Mouse (Mus musculus) liver, postnatal 0 days (tissue): ENCODE data around the gene Col6a5. TPM values are rescaled to one million over a fixed set of nuclear protein-coding genes. Genes with fewer than 3 reads are reported as not detected.

Experiments used
- ATAC-seq: fragments of 200-750 bp; cut with Nextera tagmentation; 2 replicates; pipeline ENCODE4 v1.8.0; 2017; ENCODE audit warnings: mild to moderate bottlenecking, moderate library complexity
- DNase-seq: peaks from one replicate; pipeline ENCODE4 v3.0.0-alpha.2; 2016
- H3K27ac ChIP-seq: fragments of 300-500 bp; sonication (generic); 2 replicates; pipeline ENCODE4 v1.5.1; 2014; ENCODE audit warnings: antibody characterized with exemption, moderate library complexity, mild to moderate bottlenecking, low read depth
- H3K27me3 ChIP-seq: fragments of 300-500 bp; sonication (generic); 2 replicates; pipeline ENCODE4 v1.6.1; 2014; ENCODE audit warnings: low read length, control low read depth, mixed read lengths; ENCODE audit not compliant: insufficient read depth
- H3K36me3 ChIP-seq: fragments of 300-500 bp; sonication (generic); replicated peaks from 2 replicates; pipeline ENCODE4 v1.6.1; 2014; ENCODE audit warnings: mild to moderate bottlenecking, control low read depth, low read length, moderate library complexity, mixed read lengths; ENCODE audit not compliant: insufficient read depth
- H3K4me1 ChIP-seq: fragments of 300-500 bp; sonication (generic); 2 replicates; pipeline ENCODE4 v1.6.1; 2014; ENCODE audit warnings: antibody characterized with exemption, mild to moderate bottlenecking, control low read depth; ENCODE audit not compliant: insufficient read depth
- H3K4me2 ChIP-seq: fragments of 300-500 bp; sonication (generic); 2 replicates; pipeline ENCODE4 v1.6.1; 2014; ENCODE audit warnings: low read depth, mild to moderate bottlenecking, low read length, moderate library complexity, mixed read lengths
- H3K4me3 ChIP-seq: fragments of 300-500 bp; sonication (generic); 2 replicates; pipeline ENCODE4 v1.5.1; 2014; ENCODE audit warnings: low read depth, low read length
- H3K9ac ChIP-seq: fragments of 300-500 bp; sonication (generic); replicated peaks from 2 replicates; pipeline ENCODE4 v1.6.1; 2014; ENCODE audit warnings: mild to moderate bottlenecking, moderate library complexity
- H3K9me3 ChIP-seq: fragments of 300-500 bp; sonication (generic); 2 replicates; pipeline ENCODE4 v1.6.1; 2016; ENCODE audit warnings: mild to moderate bottlenecking, control low read depth, low read length, mixed read lengths
- CTCF ChIP-seq: sonication (generic); IDR thresholded peaks from 2 replicates; pipeline ENCODE4 v1.5.1; 2016; ENCODE audit warnings: antibody characterized with exemption, low read depth
- EP300 ChIP-seq: IDR thresholded peaks from 2 replicates; pipeline ENCODE4 v1.6.1; 2016; ENCODE audit warnings: antibody characterized with exemption, low read depth, mild to moderate bottlenecking
- WGBS: fragments of 180-500 bp; shearing (Covaris S2); extraction: QIAGEN DNeasy Blood & Tissue Kit; methylation state at CpG from one replicate; pipeline ENCODE4 v1.1.7; 2014; ENCODE audit not compliant: insufficient replicate concordance; 5-methylcytosine and 5-hydroxymethylcytosine counted together
- polyA plus RNA-seq: library from polyadenylated mRNA; unstranded; fragments of >200 nt; fragmentation: Nextera tagmentation; extraction: Ambion mirVana; gene quantifications from 2 replicates; pipeline ENCODE4 v1.2.1, GENCODE M21; 2015

Col6a5 gene
- polyA plus RNA-seq, 1 experiment from 2014 or later, result not detected

DNA sequence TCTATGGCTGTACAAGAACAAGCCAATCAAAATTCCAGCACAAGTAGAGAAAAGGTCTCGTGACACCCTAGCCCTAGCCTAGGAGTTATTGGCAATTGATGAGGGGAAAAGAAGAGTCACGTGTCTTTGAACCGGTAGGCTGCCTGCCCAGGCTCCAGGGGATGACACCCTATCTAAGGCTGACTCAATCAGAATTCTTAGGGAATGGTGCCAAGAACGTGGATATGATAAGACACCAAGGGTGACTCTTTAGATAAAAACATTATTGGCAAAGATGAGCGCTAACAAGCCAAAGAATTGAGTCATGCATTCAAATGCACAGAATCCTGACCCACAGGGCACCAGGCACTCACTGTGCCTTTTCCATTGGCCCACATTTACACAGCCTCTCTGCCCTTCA lies 10.5 kb upstream of the Col6a5 start:
- ATAC-seq, result no peak
- Histone ChIP-seq H3K4me3 (no peak overlapping the region), H3K4me2 (no peak overlapping the region), H3K9ac (no peak overlapping the region), H3K27me3 (no peaks in the 10 kb centered on the region), H3K36me3 (no peaks in the 10 kb centered on the region), H3K27ac (no peak overlapping the region), H3K9me3 (no peaks in the 10 kb centered on the region), H3K4me1 (0 out of 2 replicates have a peak, but pooled peaks cover 3% of the 10 kb centered on the region)
- DNase-seq, result no peak
- 75% methylated on average over 5 of the region's 5 CpGs for WGBS
- TF ChIP-seq CTCF, result no peak
- no peak for TF ChIP-seq EP300

DNA sequence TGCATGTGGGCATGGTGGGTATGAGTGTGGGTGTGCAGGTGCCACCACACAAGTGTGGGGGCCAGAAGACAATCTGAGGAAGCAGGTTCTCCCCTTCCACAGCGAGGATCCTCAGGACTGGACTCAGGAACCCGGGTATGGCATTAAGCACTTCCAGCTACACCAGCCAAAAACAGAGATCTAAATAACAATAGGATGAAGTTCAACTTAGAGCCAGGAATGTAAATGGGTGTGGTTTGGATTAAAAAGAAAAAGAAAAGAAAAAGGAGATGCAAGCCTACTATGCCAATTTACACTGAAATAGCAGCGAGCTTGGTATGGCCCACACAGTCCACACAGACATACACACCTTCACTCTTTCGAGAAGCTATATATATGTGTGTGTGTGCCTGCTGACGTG lies 7.5 kb upstream of the Col6a5 start:
- no peak overlapping the region for H3K9ac ChIP-seq
- H3K27ac ChIP-seq, result no peak overlapping the region
- no peak for ATAC-seq
- H3K4me2 ChIP-seq, result no peak overlapping the region
- no peak for DNase-seq
- H3K9me3 ChIP-seq, result no peaks in the 10 kb centered on the region
- H3K27me3 ChIP-seq, result no peaks in the 10 kb centered on the region
- WGBS, result 64% methylated on average over 5 of the region's 5 CpGs
- TF ChIP-seq EP300, result no peak
- TF ChIP-seq CTCF, result no peak
- no peaks in the 10 kb centered on the region for H3K4me1 ChIP-seq
- no peak overlapping the region for H3K4me3 ChIP-seq
- no peaks in the 10 kb centered on the region for H3K36me3 ChIP-seq

DNA sequence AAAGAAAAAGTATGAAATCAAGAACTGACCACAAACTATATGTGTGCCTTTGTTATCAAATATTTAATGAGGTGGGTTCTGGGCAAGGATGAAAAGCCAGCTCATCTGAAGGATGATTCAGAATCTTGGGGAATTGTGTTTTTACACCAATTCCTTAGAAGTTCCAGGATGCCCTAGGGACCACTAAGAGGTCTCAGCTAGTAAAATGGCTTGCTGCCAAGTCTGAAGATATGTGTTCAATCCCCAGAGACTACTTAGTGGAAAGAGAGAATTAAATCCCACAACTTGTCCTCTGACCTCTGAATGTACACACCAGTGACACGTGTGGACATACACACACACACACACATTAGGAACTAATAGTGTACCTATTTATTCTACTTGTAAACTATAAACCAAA lies 1.3 kb downstream of the Col6a5 start:
- Histone ChIP-seq H3K36me3 (no peaks in the 10 kb centered on the region), H3K4me1 (peaks cover 6% of the 10 kb centered on the region), H3K27ac (no peak overlapping the region), H3K9ac (no peak overlapping the region), H3K4me3 (no peak overlapping the region), H3K4me2 (no peak overlapping the region), H3K27me3 (no peaks in the 10 kb centered on the region), H3K9me3 (no peaks in the 10 kb centered on the region)
- no peak for TF ChIP-seq EP300
- no peak for TF ChIP-seq CTCF
- WGBS, result 68% methylated on average over 1 of the region's 1 CpGs
- no peak for ATAC-seq
- no peak for DNase-seq

DNA sequence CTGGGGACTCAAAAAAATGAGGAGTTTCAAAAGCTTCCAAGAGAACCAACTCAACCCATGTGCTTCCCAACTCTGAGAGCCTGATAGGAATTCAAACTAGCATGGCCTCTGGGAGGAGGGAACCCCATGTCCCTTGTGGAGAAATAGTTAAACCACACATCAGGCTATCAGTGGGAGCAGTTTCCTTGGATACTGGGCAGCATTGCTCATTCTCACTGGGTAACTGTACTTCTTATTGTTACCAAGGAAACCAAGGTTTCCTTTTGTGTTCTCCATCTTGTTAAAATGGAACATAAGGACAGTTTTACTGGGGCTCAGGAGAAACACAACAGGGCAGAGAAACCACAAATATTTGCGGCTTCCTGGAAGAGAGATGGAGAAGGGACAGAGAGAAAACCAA lies 10.7 kb downstream of the Col6a5 start:
- H3K4me2 ChIP-seq, result no peak overlapping the region
- no peaks in the 10 kb centered on the region for H3K4me1 ChIP-seq
- H3K9me3 ChIP-seq, result no peaks in the 10 kb centered on the region
- no peak overlapping the region for H3K9ac ChIP-seq
- H3K36me3 ChIP-seq, result no peaks in the 10 kb centered on the region
- DNase-seq (no peak), ATAC-seq (no peak)
- WGBS, result 75% methylated on average over 1 of the region's 1 CpGs
- H3K4me3 ChIP-seq, result no peak overlapping the region
- H3K27me3 ChIP-seq, result no peaks in the 10 kb centered on the region
- TF ChIP-seq EP300, result no peak
- no peak for TF ChIP-seq CTCF
- H3K27ac ChIP-seq, result no peak overlapping the region

DNA sequence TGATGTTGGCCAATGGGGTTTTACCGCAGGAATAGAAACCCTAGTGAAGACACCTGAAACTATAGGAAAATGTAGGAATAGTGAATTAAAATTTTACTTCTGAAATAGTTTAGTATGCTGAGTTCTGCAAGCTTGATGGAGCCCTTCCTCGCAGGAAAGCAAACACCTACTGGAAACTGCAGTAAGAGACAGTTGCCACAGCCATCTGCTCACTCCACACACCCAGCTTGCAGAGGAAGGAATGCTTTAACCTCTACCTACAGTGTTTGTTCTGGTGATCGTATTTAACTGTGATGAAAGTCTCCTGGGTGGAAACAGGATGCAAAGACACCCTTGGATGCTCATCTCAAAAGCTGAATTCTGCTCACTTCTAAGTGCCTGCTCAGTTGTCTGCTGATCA lies 12.9 kb downstream of the Col6a5 start:
- ATAC-seq (no peak), DNase-seq (no peak)
- TF ChIP-seq CTCF (no peak), EP300 (no peak)
- H3K27ac ChIP-seq, result no peak overlapping the region
- H3K4me2 ChIP-seq, result no peak overlapping the region
- H3K9ac ChIP-seq, result no peak overlapping the region
- no peaks in the 10 kb centered on the region for H3K9me3 ChIP-seq
- no peaks in the 10 kb centered on the region for H3K27me3 ChIP-seq
- H3K36me3 ChIP-seq, result no peaks in the 10 kb centered on the region
- H3K4me3 ChIP-seq, result no peak overlapping the region
- WGBS, result 55% methylated on average over 3 of the region's 3 CpGs
- H3K4me1 ChIP-seq, result no peaks in the 10 kb centered on the region

DNA sequence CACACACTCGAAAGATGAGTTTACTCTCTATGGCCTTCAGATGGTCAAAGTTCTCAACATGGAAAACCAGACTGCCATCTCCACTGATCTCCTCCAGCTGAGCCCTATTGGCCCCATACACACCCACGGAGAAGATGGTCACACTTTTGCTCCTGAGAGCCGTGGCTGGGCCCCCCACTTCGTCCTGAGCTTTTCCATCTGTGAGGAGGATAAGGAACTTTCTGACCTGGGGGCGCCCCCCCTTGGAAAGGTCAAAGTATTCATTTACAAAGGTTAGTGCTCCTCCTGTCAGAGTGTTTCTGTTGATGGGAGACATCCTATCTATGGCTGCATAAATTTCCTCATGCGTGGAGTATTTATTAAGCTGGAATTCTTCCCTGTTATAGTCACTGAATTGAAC lies 26.6 kb downstream of the Col6a5 start:
- Histone ChIP-seq H3K27me3 (no peaks in the 10 kb centered on the region), H3K4me3 (no peak overlapping the region), H3K4me1 (no peaks in the 10 kb centered on the region), H3K9ac (no peak overlapping the region), H3K4me2 (no peak overlapping the region), H3K36me3 (no peaks in the 10 kb centered on the region), H3K27ac (no peak overlapping the region), H3K9me3 (no peaks in the 10 kb centered on the region)
- DNase-seq (no peak), ATAC-seq (no peak)
- WGBS, result 62% methylated on average over 6 of the region's 6 CpGs
- TF ChIP-seq CTCF (no peak), EP300 (no peak)

DNA sequence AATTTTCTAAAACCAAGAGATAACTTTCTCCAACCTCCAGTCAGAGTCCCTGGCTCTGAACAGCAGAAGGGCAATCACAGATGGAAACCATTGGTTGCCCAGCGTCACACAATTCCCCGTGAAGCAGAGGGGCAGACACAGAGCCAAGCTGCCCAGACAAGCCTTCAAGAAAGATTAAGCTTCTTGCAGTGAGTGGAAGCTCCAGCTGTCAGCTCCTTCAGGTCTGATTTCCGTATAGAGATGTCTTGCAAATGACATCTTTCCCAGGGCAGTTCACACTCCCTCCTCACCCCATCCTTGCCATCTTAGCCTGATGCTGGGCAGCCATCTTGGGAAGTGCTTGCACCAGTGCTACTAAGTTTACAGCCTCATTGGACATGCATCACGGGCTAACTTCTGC lies 31.2 kb downstream of the Col6a5 start:
- no peak for ATAC-seq
- 64% methylated on average over 4 of the region's 4 CpGs for WGBS
- no peaks in the 10 kb centered on the region for H3K27me3 ChIP-seq

More for the DNA sequence above, 31.2 kb downstream of the Col6a5 start:
- no peaks in the 10 kb centered on the region for H3K4me1 ChIP-seq
- H3K27ac ChIP-seq, result no peak overlapping the region
- H3K4me2 ChIP-seq, result no peak overlapping the region
- no peak overlapping the region for H3K9ac ChIP-seq
- DNase-seq, result no peak
- TF ChIP-seq CTCF (no peak), EP300 (no peak)
- H3K4me3 ChIP-seq, result no peak overlapping the region
- no peaks in the 10 kb centered on the region for H3K36me3 ChIP-seq
- no peaks in the 10 kb centered on the region for H3K9me3 ChIP-seq
